Mouse (Mus musculus) liver, embryonic 14.5 days (tissue): ENCODE measurements around the gene Eml1. TPM values are rescaled to one million over a fixed set of nuclear protein-coding genes. Genes with fewer than 3 reads are reported as not detected.

Experiments
- ATAC-seq: fragments of 200-750 bp; cut with Nextera tagmentation; 2 replicates; pipeline ENCODE4 v1.8.0; 2017; ENCODE audit warnings: moderate number of reproducible peaks, mild to moderate bottlenecking, moderate library complexity; ENCODE audit not compliant: insufficient read depth
- DNase-seq, 3 experiments: peaks; one replicate each; pipeline ENCODE4 v3.0.0-alpha.2; 2012 to 2013; ENCODE audit warnings: low read depth in 3 of 3, low spot score in 3 of 3
- H3K27ac ChIP-seq: fragments of 300-500 bp; sonication (generic); 2 replicates; pipeline ENCODE4 v1.5.1; 2014; ENCODE audit warnings: moderate library complexity, mild to moderate bottlenecking, control low read depth, inconsistent platforms
- H3K27me3 ChIP-seq: fragments of 300-500 bp; sonication (generic); 2 replicates; pipeline ENCODE4 v1.6.1; 2014; ENCODE audit warnings: mild to moderate bottlenecking, low read length, moderate library complexity; ENCODE audit not compliant: control insufficient read depth, insufficient read depth
- H3K36me3 ChIP-seq: fragments of 300-500 bp; sonication (generic); replicated peaks from 2 replicates; pipeline ENCODE4 v1.6.1; 2014; ENCODE audit warnings: low read depth; ENCODE audit not compliant: control insufficient read depth, insufficient read depth
- H3K4me1 ChIP-seq, 2 experiments: fragments of 200-500 bp in 1 of 2; fragments of 300-500 bp in 1 of 2; sonication (generic) in 1 of 2; replicated peaks; 2 replicates each; pipeline ENCODE4 v1.6.1; 2012 to 2014; ENCODE audit warnings: antibody characterized with exemption in 1 of 2, inconsistent platforms in 1 of 2, low read length in 1 of 2; ENCODE audit not compliant: control insufficient read depth in 2 of 2, insufficient read depth in 2 of 2
- H3K4me2 ChIP-seq: fragments of 300-500 bp; sonication (generic); 2 replicates; pipeline ENCODE4 v1.6.1; 2014; ENCODE audit warnings: low read depth, mild to moderate bottlenecking, control low read depth, moderate library complexity
- H3K4me3 ChIP-seq, 2 experiments: fragments of 200-500 bp in 1 of 2; fragments of 300-500 bp in 1 of 2; sonication (generic) in 1 of 2; 2 replicates each; pipeline ENCODE4 v1.5.1; 2012 to 2014; ENCODE audit warnings: low read depth in 2 of 2, low read length in 2 of 2, mild to moderate bottlenecking in 2 of 2, control low read depth in 1 of 2, inconsistent platforms in 1 of 2, moderate library complexity in 1 of 2; ENCODE audit not compliant: insufficient read depth in 1 of 2
- H3K9ac ChIP-seq: fragments of 300-500 bp; sonication (generic); replicated peaks from 2 replicates; pipeline ENCODE4 v1.6.1; 2014; ENCODE audit warnings: mild to moderate bottlenecking, control low read depth, moderate library complexity
- H3K9me3 ChIP-seq: fragments of 300-500 bp; sonication (generic); 2 replicates; pipeline ENCODE4 v1.6.1; 2016; ENCODE audit warnings: low read length, mixed read lengths; ENCODE audit not compliant: control insufficient read depth
- CTCF ChIP-seq: IDR thresholded peaks from 2 replicates; pipeline ENCODE4 v1.5.1; 2016; ENCODE audit warnings: antibody characterized with exemption, low read depth, control low read depth
- EP300 ChIP-seq: IDR thresholded peaks from 2 replicates; pipeline ENCODE4 v1.6.1; 2016; ENCODE audit warnings: antibody characterized with exemption, low read depth
- WGBS: fragments of 180-500 bp; shearing (Covaris S2); extraction: QIAGEN DNeasy Blood & Tissue Kit; methylation state at CpG from one replicate; pipeline ENCODE4 v1.1.7; 2014; ENCODE audit not compliant: insufficient replicate concordance; 5-methylcytosine and 5-hydroxymethylcytosine counted together
- polyA plus RNA-seq, 2 experiments: library from polyadenylated mRNA; depleted of rRNA in 1 of 2; stranded (reverse) in 1 of 2; unstranded in 1 of 2; fragments of >200 nt; fragmentation: Nextera tagmentation in 1 of 2; extraction: Ambion mirVana in 1 of 2; gene quantifications; 2 replicates each; pipeline versions ENCODE4 v1.2.1 to v1.2.3; 2012 to 2014

Eml1 gene
- polyA plus RNA-seq, 2 experiments = 2.5 to 3.3 TPM

DNA sequence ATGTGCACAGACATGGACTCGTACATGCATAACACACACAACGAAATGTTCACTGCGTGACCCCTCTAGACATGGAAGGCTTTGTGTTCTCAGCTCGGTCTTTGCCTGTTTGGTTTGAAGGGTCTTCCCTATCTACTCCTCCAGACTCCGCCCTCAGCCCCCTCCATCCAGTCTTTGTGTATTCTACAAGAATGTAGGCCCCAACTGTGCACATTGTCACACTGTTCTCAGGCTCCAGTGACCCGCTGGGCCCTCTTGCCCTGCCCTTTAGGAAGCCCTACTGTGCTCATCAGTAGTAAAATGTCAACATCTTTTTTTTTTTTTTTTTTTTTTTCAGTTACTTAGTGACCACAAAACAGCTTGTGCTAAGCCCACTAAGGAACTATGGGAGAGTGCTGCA lies 61.0 kb downstream of the Eml1 start:
- Histone ChIP-seq H3K4me2 (no peak overlapping the region), H3K9me3 (no peaks in the 10 kb centered on the region), H3K4me3 (no peak overlapping the region), H3K4me1 (no peaks in the 10 kb centered on the region), H3K9ac (no peak overlapping the region), H3K36me3 (no peaks in the 10 kb centered on the region), H3K27ac (no peak overlapping the region), H3K27me3 (no peaks in the 10 kb centered on the region)
- 58% methylated on average over 6 of the region's 6 CpGs for WGBS
- TF ChIP-seq EP300 (no peak), CTCF (no peak)
- DNase-seq = no peak
- ATAC-seq = no peak

DNA sequence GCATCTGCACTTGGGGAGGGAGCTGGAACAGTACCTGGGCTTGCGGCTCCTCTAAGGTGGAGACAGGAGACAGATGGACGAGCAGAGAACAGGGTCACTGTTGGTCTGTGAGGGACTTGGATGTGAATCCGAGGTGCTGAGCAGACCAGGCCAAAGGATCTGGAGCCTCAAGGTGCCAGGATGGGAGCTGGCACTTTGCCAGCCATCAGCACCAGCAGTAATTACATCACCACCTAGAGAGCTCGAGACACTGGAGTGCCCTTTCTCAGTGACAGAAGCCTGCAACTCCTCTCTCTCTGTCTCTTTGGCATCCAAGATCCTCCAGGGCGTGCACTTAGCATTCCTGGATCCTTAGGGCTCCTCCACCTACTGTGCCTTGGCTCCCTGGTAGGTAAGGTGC lies 61.8 kb downstream of the Eml1 start:
- Histone ChIP-seq H3K27ac (no peak overlapping the region), H3K4me2 (no peak overlapping the region), H3K4me1 (no peaks in the 10 kb centered on the region), H3K27me3 (no peaks in the 10 kb centered on the region), H3K36me3 (no peaks in the 10 kb centered on the region), H3K9me3 (no peaks in the 10 kb centered on the region), H3K9ac (no peak overlapping the region), H3K4me3 (no peak overlapping the region)
- no peak for ATAC-seq
- no peak for DNase-seq
- TF ChIP-seq CTCF = no peak
- no peak for TF ChIP-seq EP300
- WGBS = 58% methylated on average over 5 of the region's 5 CpGs

DNA sequence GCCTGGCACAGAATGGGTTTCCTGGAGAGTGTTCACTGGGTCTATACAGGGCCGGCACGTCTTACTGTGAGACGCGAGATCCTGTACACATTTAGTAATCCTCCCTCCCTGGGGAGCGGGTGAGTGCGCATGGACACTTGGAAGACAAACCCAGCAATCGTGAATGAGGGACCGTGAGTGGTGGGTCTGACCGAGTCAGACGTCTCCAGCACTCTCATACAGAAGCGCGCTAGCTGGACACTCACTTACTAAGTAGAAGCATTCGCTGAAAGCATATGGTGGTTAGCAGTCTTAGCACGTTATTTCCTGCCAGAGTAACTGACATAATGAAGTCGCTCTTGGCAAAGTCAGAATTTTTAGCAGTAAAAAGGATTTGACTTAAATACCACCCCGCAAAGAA lies 62.3 kb downstream of the Eml1 start:
- Histone ChIP-seq H3K9me3 (no peaks in the 10 kb centered on the region), H3K27ac (no peak overlapping the region), H3K36me3 (no peaks in the 10 kb centered on the region), H3K4me3 (no peak overlapping the region), H3K27me3 (no peaks in the 10 kb centered on the region), H3K4me1 (no peaks in the 10 kb centered on the region), H3K4me2 (no peak overlapping the region), H3K9ac (no peak overlapping the region)
- ATAC-seq = no peak
- no peak for DNase-seq
- TF ChIP-seq EP300 (no peak), CTCF (no peak)
- WGBS = 70% methylated on average over 16 of the region's 16 CpGs

DNA sequence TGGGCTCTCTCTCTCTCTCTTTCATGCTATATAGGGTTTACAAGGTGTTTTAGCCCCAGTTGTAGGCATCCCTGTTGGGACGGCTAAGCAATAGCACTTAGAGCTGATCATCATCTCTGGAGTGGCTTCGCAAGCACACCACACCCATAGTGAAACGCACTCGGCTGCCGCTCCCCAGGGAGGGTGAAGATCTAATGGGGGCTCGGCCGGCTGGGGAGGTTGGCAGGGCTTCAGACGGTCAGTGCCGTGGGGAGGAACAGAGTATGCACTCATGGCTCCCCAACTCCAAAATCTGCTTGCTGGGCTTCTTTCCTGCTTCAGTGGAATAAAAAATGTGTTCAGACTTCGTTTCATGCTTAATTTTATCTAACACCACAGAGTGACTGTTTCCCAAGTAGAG lies 62.7 kb downstream of the Eml1 start:
- WGBS = 59% methylated on average over 10 of the region's 10 CpGs
- Histone ChIP-seq H3K36me3 (no peaks in the 10 kb centered on the region), H3K4me1 (no peaks in the 10 kb centered on the region), H3K4me2 (no peak overlapping the region), H3K27me3 (no peaks in the 10 kb centered on the region), H3K27ac (no peak overlapping the region), H3K9me3 (no peaks in the 10 kb centered on the region), H3K9ac (no peak overlapping the region), H3K4me3 (no peak overlapping the region)
- TF ChIP-seq CTCF (no peak), EP300 (no peak)
- DNase-seq = no peak
- no peak for ATAC-seq

DNA sequence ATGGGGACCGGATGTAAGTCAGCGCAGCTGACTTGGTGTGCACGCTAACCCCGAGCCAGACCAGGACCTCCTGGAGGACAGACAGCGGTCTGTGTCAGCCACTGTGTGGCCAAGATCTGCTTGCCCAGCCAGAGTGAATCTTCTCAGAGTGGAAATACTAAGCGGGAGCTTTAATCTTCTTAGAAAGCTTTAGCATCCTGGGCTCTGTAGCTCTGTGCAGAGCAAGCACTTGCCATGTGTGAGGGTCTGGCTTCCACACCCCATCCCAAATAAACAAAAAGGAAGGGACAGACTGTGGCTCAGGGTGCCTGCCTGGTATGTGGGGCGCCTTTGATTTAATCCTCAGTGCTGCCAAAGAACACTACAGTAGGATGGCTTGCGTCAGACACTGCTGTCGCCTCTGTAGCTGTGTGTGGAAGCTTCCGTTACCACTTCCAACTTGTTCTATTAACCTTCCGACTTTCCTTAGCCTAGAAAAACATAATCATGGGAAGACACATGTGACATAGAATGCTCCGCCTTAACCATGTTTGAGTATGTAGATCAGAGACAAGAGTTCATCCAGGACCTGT lies 64.8 kb downstream of the Eml1 start:
- no peaks in the 10 kb centered on the region for H3K36me3 ChIP-seq
- DNase-seq (no peak), ATAC-seq (no peak)
- 57% methylated on average over 12 of the region's 12 CpGs for WGBS
- no peak for TF ChIP-seq CTCF
- TF ChIP-seq EP300 = no peak
- no peak overlapping the region for H3K4me2 ChIP-seq
- H3K27me3 ChIP-seq = no peaks in the 10 kb centered on the region
- no peak overlapping the region for H3K27ac ChIP-seq
- H3K9ac ChIP-seq = no peak overlapping the region
- no peaks in the 10 kb centered on the region for H3K4me1 ChIP-seq
- H3K9me3 ChIP-seq = no peaks in the 10 kb centered on the region
- H3K4me3 ChIP-seq = no peak overlapping the region
